Mouse (Mus musculus): ENCODE measurements around the gene Smyd3. TPM values are rescaled to one million over a fixed set of nuclear protein-coding genes. Genes with fewer than 3 reads are reported as not detected.

Smyd3 gene
- polyA plus RNA-seq, 1 experiment from 2014 or later, result 16.7 TPM

DNA sequence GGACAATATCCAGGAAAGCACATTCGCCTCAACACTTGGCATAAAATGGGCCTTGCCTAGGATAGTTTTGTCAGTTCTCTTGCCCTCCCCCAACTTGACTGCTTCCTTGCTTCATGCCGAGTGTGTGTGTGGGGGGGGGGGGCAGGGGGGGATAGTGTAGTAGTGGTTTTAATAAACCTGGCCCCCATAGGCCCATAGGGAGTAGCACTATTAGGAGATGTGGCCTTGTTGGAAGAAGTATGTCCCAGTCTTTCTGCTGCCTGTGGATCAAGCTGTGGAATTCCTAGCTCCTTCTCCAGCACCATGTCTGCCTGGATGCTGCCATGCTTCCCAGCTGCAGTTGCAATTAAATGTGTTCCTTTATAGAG is 71.0 kb downstream of the Smyd3 start:
- no peaks in the 10 kb centered on the region for H3K27me3 ChIP-seq (replicated peaks; ENCODE audit: control insufficient read depth, insufficient read depth, low read length)
- no peak overlapping the region for H3K4me3 ChIP-seq (ENCODE audit: low read length)
- no peak overlapping the region for H3K4me2 ChIP-seq (ENCODE audit: low read depth, low read length)
- no peak overlapping the region for H3K9ac ChIP-seq (ENCODE audit: low read depth, low read length)
- H3K36me3 ChIP-seq (ENCODE audit: control insufficient read depth, insufficient read depth, low read length), result no peaks in the 10 kb centered on the region
- no peak for ATAC-seq
- H3K4me1 ChIP-seq (ENCODE audit: control insufficient read depth, insufficient read depth, low read length), result peaks cover 6% of the 10 kb centered on the region; the same call in 1 of the 2 replicates
- no peaks in the 10 kb centered on the region for H3K9me3 ChIP-seq (ENCODE audit: control insufficient read depth, low read length)
- no peak overlapping the region for H3K27ac ChIP-seq (ENCODE audit: low read length)
- WGBS, result 36% methylated on average over 2 of the region's 2 CpGs

- no peaks in the 10 kb centered on the region for H3K36me3 ChIP-seq (ENCODE audit: control insufficient read depth, insufficient read depth, low read length)
- no peaks in the 10 kb centered on the region for H3K9me3 ChIP-seq (ENCODE audit: control insufficient read depth, low read length)
- no peak overlapping the region for H3K4me2 ChIP-seq (ENCODE audit: low read depth, low read length)
- no peak overlapping the region for H3K27ac ChIP-seq (ENCODE audit: low read length)
- no peak overlapping the region for H3K4me3 ChIP-seq (ENCODE audit: low read length)
- no peak for ATAC-seq
- H3K4me1 ChIP-seq (ENCODE audit: control insufficient read depth, insufficient read depth, low read length), result peaks cover 6% of the 10 kb centered on the region; the same call in 1 of the 2 replicates
- H3K9ac ChIP-seq (ENCODE audit: low read depth, low read length), result no peak overlapping the region
- WGBS, result 43% methylated on average over 17 of the region's 17 CpGs
- no peaks in the 10 kb centered on the region for H3K27me3 ChIP-seq (replicated peaks; ENCODE audit: control insufficient read depth, insufficient read depth, low read length)
These were observed 71.6 kb downstream of the Smyd3 start for GRCm38 (mm10) chr1:179446127-179446844.

DNA sequence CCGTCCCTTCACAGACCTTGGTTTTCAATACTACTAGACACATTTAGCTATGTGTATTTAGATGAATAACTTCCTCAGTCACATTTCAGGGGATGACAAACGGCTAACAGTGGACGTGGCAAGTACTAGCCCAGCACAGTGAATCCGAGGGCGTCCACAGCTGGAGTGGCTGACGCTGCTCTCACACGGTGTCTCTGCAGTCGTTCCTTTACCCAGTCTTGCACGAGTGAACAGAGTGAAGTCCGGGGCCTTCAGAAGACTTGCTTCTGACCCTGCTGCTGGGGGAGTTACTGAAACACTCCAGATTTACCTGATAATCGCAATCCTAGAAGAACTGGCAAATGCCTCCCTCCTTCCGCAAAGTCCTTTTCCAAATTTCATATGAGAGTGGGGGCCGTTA is 74.0 kb downstream of the Smyd3 start:
- Histone ChIP-seq H3K36me3 (ENCODE audit: control insufficient read depth, insufficient read depth, low read length) (no peaks in the 10 kb centered on the region), H3K9me3 (ENCODE audit: control insufficient read depth, low read length) (no peaks in the 10 kb centered on the region), H3K4me1 (ENCODE audit: control insufficient read depth, insufficient read depth, low read length) (peaks cover 6% of the 10 kb centered on the region; the same call in 1 of the 2 replicates), H3K27ac (ENCODE audit: low read length) (no peak overlapping the region), H3K9ac (ENCODE audit: low read depth, low read length) (no peak overlapping the region), H3K4me3 (ENCODE audit: low read length) (no peak overlapping the region), H3K4me2 (ENCODE audit: low read depth, low read length) (no peak overlapping the region), H3K27me3 (replicated peaks; ENCODE audit: control insufficient read depth, insufficient read depth, low read length) (no peaks in the 10 kb centered on the region)
- ATAC-seq, result no peak
- WGBS, result 80% methylated on average over 13 of the region's 13 CpGs

DNA sequence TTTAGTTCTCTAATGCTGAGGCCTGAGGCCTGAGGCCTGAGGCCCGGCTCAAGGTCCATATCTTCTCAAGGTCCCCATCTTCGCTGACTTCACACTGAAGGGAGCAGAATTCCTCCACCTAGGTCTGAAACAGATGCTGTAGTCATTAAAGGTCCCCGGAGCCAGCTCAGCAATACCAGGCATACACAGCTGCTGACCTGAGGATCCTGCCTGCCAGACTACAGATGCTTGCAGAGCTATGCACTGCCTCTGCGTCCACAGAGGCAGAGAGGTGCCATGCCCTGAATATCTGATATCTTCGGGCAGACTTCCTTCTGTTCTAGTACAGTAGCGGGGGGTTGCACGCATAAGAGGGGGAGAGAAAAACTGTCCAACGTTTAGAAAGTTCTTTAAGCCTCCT is 74.4 kb downstream of the Smyd3 start:
- Histone ChIP-seq H3K27ac (ENCODE audit: low read length) (no peak overlapping the region), H3K36me3 (ENCODE audit: control insufficient read depth, insufficient read depth, low read length) (no peaks in the 10 kb centered on the region), H3K4me2 (ENCODE audit: low read depth, low read length) (no peak overlapping the region), H3K4me3 (ENCODE audit: low read length) (no peak overlapping the region), H3K9ac (ENCODE audit: low read depth, low read length) (no peak overlapping the region), H3K27me3 (replicated peaks; ENCODE audit: control insufficient read depth, insufficient read depth, low read length) (no peaks in the 10 kb centered on the region), H3K4me1 (ENCODE audit: control insufficient read depth, insufficient read depth, low read length) (peaks cover 6% of the 10 kb centered on the region; the same call in 1 of the 2 replicates), H3K9me3 (ENCODE audit: control insufficient read depth, low read length) (no peaks in the 10 kb centered on the region)
- 69% methylated on average over 8 of the region's 8 CpGs for WGBS
- ATAC-seq, result no peak

DNA sequence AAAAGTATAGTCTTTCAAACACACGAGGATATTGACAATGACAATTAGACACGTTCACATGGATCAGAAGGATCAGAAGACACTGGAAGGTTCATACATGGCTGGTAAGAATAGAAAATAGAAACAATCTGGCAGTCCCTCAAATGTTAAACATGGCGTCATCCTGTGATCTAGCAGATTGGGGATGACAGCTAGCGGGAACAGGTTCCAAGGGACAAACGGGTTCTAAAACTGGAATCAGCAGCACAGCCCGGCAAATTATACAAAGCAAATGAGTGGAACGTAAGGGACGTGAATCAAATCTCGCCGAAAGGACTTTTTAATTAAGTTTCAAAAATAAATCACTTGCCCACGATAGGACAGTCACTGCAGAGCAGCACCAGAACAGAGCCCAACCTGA is 81.2 kb downstream of the Smyd3 start:
- Histone ChIP-seq H3K27me3 (replicated peaks; ENCODE audit: control insufficient read depth, insufficient read depth, low read length) (no peaks in the 10 kb centered on the region), H3K4me3 (ENCODE audit: low read length) (no peak overlapping the region), H3K9me3 (ENCODE audit: control insufficient read depth, low read length) (no peaks in the 10 kb centered on the region), H3K27ac (ENCODE audit: low read length) (no peak overlapping the region), H3K9ac (ENCODE audit: low read depth, low read length) (no peak overlapping the region), H3K4me2 (ENCODE audit: low read depth, low read length) (no peak overlapping the region), H3K4me1 (ENCODE audit: control insufficient read depth, insufficient read depth, low read length) (no peaks in the 10 kb centered on the region), H3K36me3 (ENCODE audit: control insufficient read depth, insufficient read depth, low read length) (no peaks in the 10 kb centered on the region)
- 89% methylated on average over 11 of the region's 11 CpGs for WGBS
- no peak for ATAC-seq

- Histone ChIP-seq H3K4me2 (ENCODE audit: low read depth, low read length) (no peak overlapping the region), H3K36me3 (ENCODE audit: control insufficient read depth, insufficient read depth, low read length) (no peaks in the 10 kb centered on the region), H3K27me3 (replicated peaks; ENCODE audit: control insufficient read depth, insufficient read depth, low read length) (no peaks in the 10 kb centered on the region), H3K4me1 (ENCODE audit: control insufficient read depth, insufficient read depth, low read length) (no peaks in the 10 kb centered on the region), H3K4me3 (ENCODE audit: low read length) (no peak overlapping the region), H3K9me3 (ENCODE audit: control insufficient read depth, low read length) (no peaks in the 10 kb centered on the region), H3K9ac (ENCODE audit: low read depth, low read length) (no peak overlapping the region), H3K27ac (ENCODE audit: low read length) (no peak overlapping the region)
- no peak for ATAC-seq
- WGBS, result 78% methylated on average over 11 of the region's 11 CpGs
These were observed 83.2 kb downstream of the Smyd3 start for GRCm38 (mm10) chr1:179434443-179435260.

DNA sequence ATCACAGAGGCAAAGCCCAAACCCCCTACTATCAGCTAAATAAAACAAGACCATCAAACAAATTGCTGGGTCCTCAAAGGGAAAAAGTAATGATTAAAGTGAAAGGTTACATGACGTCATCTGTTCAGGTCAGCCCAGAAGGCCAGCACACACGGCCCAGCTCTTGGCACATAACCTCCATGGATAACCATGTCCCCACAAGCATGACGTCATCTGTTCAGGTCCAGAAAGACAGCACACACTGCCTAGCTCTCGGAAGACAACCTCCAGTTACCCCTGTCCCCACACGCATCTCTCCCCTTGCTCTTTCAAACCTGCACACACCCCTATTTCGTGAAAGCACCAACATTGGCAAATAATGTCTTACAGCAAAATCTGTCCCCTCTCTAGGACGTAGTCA is 84.0 kb downstream of the Smyd3 start:
- no peak overlapping the region for H3K4me2 ChIP-seq (ENCODE audit: low read depth, low read length)
- no peak overlapping the region for H3K27ac ChIP-seq (ENCODE audit: low read length)
- no peak overlapping the region for H3K4me3 ChIP-seq (ENCODE audit: low read length)
- 83% methylated on average over 7 of the region's 7 CpGs for WGBS
- H3K27me3 ChIP-seq (replicated peaks; ENCODE audit: control insufficient read depth, insufficient read depth, low read length), result no peaks in the 10 kb centered on the region
- H3K4me1 ChIP-seq (ENCODE audit: control insufficient read depth, insufficient read depth, low read length), result no peaks in the 10 kb centered on the region
- no peaks in the 10 kb centered on the region for H3K9me3 ChIP-seq (ENCODE audit: control insufficient read depth, low read length)
- ATAC-seq, result no peak
- H3K36me3 ChIP-seq (ENCODE audit: control insufficient read depth, insufficient read depth, low read length), result no peaks in the 10 kb centered on the region
- no peak overlapping the region for H3K9ac ChIP-seq (ENCODE audit: low read depth, low read length)

DNA sequence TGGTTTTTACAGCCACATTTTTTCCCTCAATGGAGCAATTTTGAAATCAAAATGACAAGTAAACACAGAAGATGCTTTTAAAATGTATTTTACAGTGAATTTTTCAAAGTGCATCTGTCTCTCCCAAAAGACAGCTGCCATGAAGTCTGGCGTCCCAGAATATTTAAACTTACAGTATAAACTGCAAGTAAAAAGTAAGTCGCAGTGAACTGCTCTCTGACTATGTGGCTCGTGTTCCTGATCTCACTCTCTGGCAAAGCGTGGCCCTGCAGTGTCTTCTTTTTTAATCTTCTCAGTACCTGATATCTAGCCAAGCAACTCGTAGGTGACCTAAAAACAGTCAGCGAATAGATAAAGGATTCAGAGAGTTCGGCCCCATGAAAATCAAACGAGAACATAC is 84.5 kb downstream of the Smyd3 start:
- ATAC-seq, result no peak
- Histone ChIP-seq H3K27me3 (replicated peaks; ENCODE audit: control insufficient read depth, insufficient read depth, low read length) (no peaks in the 10 kb centered on the region), H3K4me1 (ENCODE audit: control insufficient read depth, insufficient read depth, low read length) (no peaks in the 10 kb centered on the region), H3K36me3 (ENCODE audit: control insufficient read depth, insufficient read depth, low read length) (no peaks in the 10 kb centered on the region), H3K9ac (ENCODE audit: low read depth, low read length) (no peak overlapping the region), H3K4me2 (ENCODE audit: low read depth, low read length) (no peak overlapping the region), H3K27ac (ENCODE audit: low read length) (no peak overlapping the region), H3K9me3 (ENCODE audit: control insufficient read depth, low read length) (no peaks in the 10 kb centered on the region), H3K4me3 (ENCODE audit: low read length) (no peak overlapping the region)
- 76% methylated on average over 8 of the region's 8 CpGs for WGBS

GRCm38 (mm10) chr1:179430077-179430476 is 87.8 kb downstream of the Smyd3 start:
- Histone ChIP-seq H3K4me3 (ENCODE audit: low read length) (no peak overlapping the region), H3K4me1 (ENCODE audit: control insufficient read depth, insufficient read depth, low read length) (no peaks in the 10 kb centered on the region), H3K36me3 (ENCODE audit: control insufficient read depth, insufficient read depth, low read length) (no peaks in the 10 kb centered on the region), H3K27ac (ENCODE audit: low read length) (no peak overlapping the region), H3K9me3 (ENCODE audit: control insufficient read depth, low read length) (no peaks in the 10 kb centered on the region), H3K27me3 (replicated peaks; ENCODE audit: control insufficient read depth, insufficient read depth, low read length) (no peaks in the 10 kb centered on the region), H3K4me2 (ENCODE audit: low read depth, low read length) (no peak overlapping the region), H3K9ac (ENCODE audit: low read depth, low read length) (no peak overlapping the region)
- no peak for ATAC-seq
- WGBS, result 88% methylated on average over 3 of the region's 3 CpGs

Data from intestine, embryonic 16.5 days (tissue).